Mouse (Mus musculus) CH12.LX (cell line): Measurements from ENCODE around the gene Ctnna3. TPM values are rescaled to one million over a fixed set of nuclear protein-coding genes. Genes with fewer than 3 reads are reported as not detected.
A peak's percentile ranks its signal among the peaks of the same experiment; 100 is the strongest.

Source experiments
- DNase-seq: peaks from one replicate; pipeline ENCODE4 v3.0.0-alpha.2; 2013; ENCODE audit errors: extremely low read depth
- H3K27ac ChIP-seq: 2 replicates; pipeline ENCODE4 v1.5.1; 2012; ENCODE audit warnings: low read depth, mild to moderate bottlenecking, control low read depth, moderate library complexity; ENCODE audit not compliant: insufficient read depth
- H3K27me3 ChIP-seq: replicated peaks from 2 replicates; pipeline ENCODE3; 2012; ENCODE audit warnings: inconsistent platforms
- H3K36me3 ChIP-seq, 2 experiments: replicated peaks in 1 of 2; 2 replicates each; pipeline versions ENCODE3 to v1.6.1; 2012; ENCODE audit warnings: inconsistent platforms in 1 of 2, low read length in 1 of 2, mild to moderate bottlenecking in 1 of 2, mixed read lengths in 1 of 2, moderate library complexity in 1 of 2; ENCODE audit not compliant: control insufficient read depth in 1 of 2, insufficient read depth in 1 of 2
- H3K4me1 ChIP-seq, 2 experiments: 2 replicates each; pipeline ENCODE4 v1.6.1; 2012; ENCODE audit warnings: inconsistent platforms in 1 of 2, moderate library complexity in 1 of 2; ENCODE audit not compliant: insufficient read depth in 2 of 2, control insufficient read depth in 1 of 2
- H3K4me2 ChIP-seq: 2 replicates; pipeline ENCODE4 v1.6.1; 2012; ENCODE audit warnings: low read depth, mild to moderate bottlenecking, control low read depth; ENCODE audit not compliant: poor library complexity, insufficient read depth, severe bottlenecking
- H3K4me3 ChIP-seq, 3 experiments: fragments of 150-350 bp in 1 of 3; sonication (generic) in 1 of 3; replicated peaks in 1 of 3; 2 replicates each; pipeline versions ENCODE3 to v1.5.1; 2011 to 2012; ENCODE audit warnings: low read depth in 2 of 3, low read length in 2 of 3, mild to moderate bottlenecking in 2 of 3, moderate library complexity in 2 of 3, control low read depth in 1 of 3, improper control_type of control experiment in 1 of 3, inconsistent platforms in 1 of 3, mixed read lengths in 1 of 3; ENCODE audit not compliant: poor library complexity in 1 of 3
- H3K79me2 ChIP-seq: replicated peaks from 2 replicates; pipeline ENCODE4 v1.6.1; 2012; ENCODE audit warnings: mild to moderate bottlenecking, moderate library complexity; ENCODE audit not compliant: control insufficient read depth, poor library complexity, insufficient read depth, severe bottlenecking; ENCODE audit errors: extremely low read depth
- H3K9ac ChIP-seq: 2 replicates; pipeline ENCODE4 v1.6.1; 2012; ENCODE audit warnings: low read depth, mild to moderate bottlenecking, control low read depth, moderate library complexity; ENCODE audit not compliant: insufficient read depth
- H3K9me3 ChIP-seq: replicated peaks from 2 replicates; pipeline ENCODE3; 2012; ENCODE audit warnings: low read length, inconsistent platforms, mixed read lengths
- CHD2 ChIP-seq: IDR thresholded peaks from 2 replicates; pipeline ENCODE4 v1.6.1; 2011; ENCODE audit warnings: low read length, improper control_type of control experiment
- CTCF ChIP-seq, 2 experiments: IDR thresholded peaks in 1 of 2; conservative IDR thresholded peaks in 1 of 2; 2 replicates each; pipeline ENCODE4 v1.5.1; 2011 to 2012; ENCODE audit warnings: low read depth in 2 of 2, low read length in 2 of 2, improper control_type of control experiment in 1 of 2, inconsistent platforms in 1 of 2, mild to moderate bottlenecking in 1 of 2, moderate library complexity in 1 of 2
- E2F4 ChIP-seq: IDR thresholded peaks from 2 replicates; pipeline ENCODE4 v1.6.1; 2011; ENCODE audit warnings: low read depth, low read length, improper control_type of control experiment; ENCODE audit not compliant: insufficient replicate concordance
- ELF1 ChIP-seq: IDR thresholded peaks from 2 replicates; pipeline ENCODE4 v1.6.1; 2014; ENCODE audit warnings: low read depth, mild to moderate bottlenecking, inconsistent platforms, low read length, improper control_type of control experiment
- GABPA ChIP-seq: IDR thresholded peaks from 2 replicates; pipeline ENCODE4 v1.6.1; 2012; ENCODE audit warnings: low read depth, low read length, improper control_type of control experiment, inconsistent platforms; ENCODE audit not compliant: insufficient replicate concordance
- IRF4 ChIP-seq: IDR thresholded peaks from 2 replicates; pipeline ENCODE4 v1.6.1; 2014; ENCODE audit warnings: low read depth, mild to moderate bottlenecking, inconsistent platforms, low read length, improper control_type of control experiment
- JUN ChIP-seq: IDR thresholded peaks from 2 replicates; pipeline ENCODE4 v1.6.1; 2011; ENCODE audit warnings: low read depth, mild to moderate bottlenecking, low read length, improper control_type of control experiment, moderate library complexity; ENCODE audit not compliant: insufficient read depth
- JUND ChIP-seq: conservative IDR thresholded peaks from 2 replicates; pipeline ENCODE4 v1.6.1; 2011; ENCODE audit warnings: low read depth, low read length, improper control_type of control experiment
- MAFK ChIP-seq: IDR thresholded peaks from 2 replicates; pipeline ENCODE4 v1.6.1; 2011; ENCODE audit warnings: low read length, improper control_type of control experiment; ENCODE audit not compliant: insufficient replicate concordance
- MAX ChIP-seq: IDR thresholded peaks from 2 replicates; pipeline ENCODE4 v1.6.1; 2011; ENCODE audit warnings: low read length, improper control_type of control experiment
- MEF2A ChIP-seq: IDR thresholded peaks from 2 replicates; pipeline ENCODE4 v1.6.1; 2014; ENCODE audit warnings: low read depth, mild to moderate bottlenecking, inconsistent platforms, low read length, improper control_type of control experiment, borderline replicate concordance
- NELFE ChIP-seq: IDR thresholded peaks from 2 replicates; pipeline ENCODE4 v1.6.1; 2011; ENCODE audit warnings: low read depth, low read length, improper control_type of control experiment
- PAX5 ChIP-seq: IDR thresholded peaks from 2 replicates; pipeline ENCODE4 v1.6.1; 2012; ENCODE audit warnings: low read length, inconsistent platforms, mixed read lengths
- POLR2A ChIP-seq: IDR thresholded peaks from 2 replicates; pipeline ENCODE4 v1.6.1; 2011; ENCODE audit warnings: low read depth, mild to moderate bottlenecking, improper control_type of control experiment, low read length
- RAD21 ChIP-seq: IDR thresholded peaks from 2 replicates; pipeline ENCODE4 v1.6.1; 2011; ENCODE audit warnings: low read depth, mild to moderate bottlenecking, low read length, improper control_type of control experiment, moderate library complexity
- SIN3A ChIP-seq: IDR thresholded peaks from 2 replicates; pipeline ENCODE4 v1.6.1; 2012; ENCODE audit warnings: low read length, improper control_type of control experiment, inconsistent platforms
- SMC3 ChIP-seq: IDR thresholded peaks from 2 replicates; pipeline ENCODE4 v1.6.1; 2011; ENCODE audit warnings: low read depth, low read length, improper control_type of control experiment
- TCF12 ChIP-seq: IDR thresholded peaks from 2 replicates; pipeline ENCODE4 v1.6.1; 2014; ENCODE audit warnings: low read depth, mild to moderate bottlenecking, inconsistent platforms, low read length, improper control_type of control experiment
- ZC3H11A ChIP-seq: IDR thresholded peaks from 2 replicates; pipeline ENCODE4 v1.6.1; 2012; ENCODE audit warnings: low read depth, mild to moderate bottlenecking, inconsistent platforms, low read length, improper control_type of control experiment
- ZKSCAN1 ChIP-seq: IDR thresholded peaks from 2 replicates; pipeline ENCODE4 v1.6.1; 2012; ENCODE audit warnings: low read depth, inconsistent platforms, low read length, improper control_type of control experiment, borderline replicate concordance
- ZNF384 ChIP-seq: IDR thresholded peaks from 2 replicates; pipeline ENCODE4 v1.6.1; 2012; ENCODE audit warnings: low read depth, low read length, improper control_type of control experiment, inconsistent platforms
- dilution Hi-C: fragments of 300-500 bp; cut with MboI; formaldehyde crosslinking; loops from 2 replicates; pipeline ENCODE4 v1.14.3; 2020; ENCODE audit warnings: low sequenced_read_pairs; ENCODE audit not compliant: extremely low pct_unique_long_range_greater_than_20kb, extremely low pct_ligation_motif_present
- in situ Hi-C: fragments of 300-500 bp; cut with MboI; formaldehyde crosslinking; loops from 3 replicates; pipeline ENCODE4 v1.14.3; 2019; ENCODE audit warnings: low sequenced_read_pairs, low pct_ligation_motif_present, low pct_unique_long_range_greater_than_20kb, mixed read lengths
- polyA plus RNA-seq: library from polyadenylated mRNA; unstranded; fragments of >175 nt; gene quantifications from 2 replicates; pipeline ENCODE4 v1.2.1, GENCODE M21; 2012; ENCODE audit warnings: low read depth; ENCODE audit not compliant: insufficient read length
- total RNA-seq, 2 experiments: library from RNA; depleted of rRNA; stranded (reverse); fragments of 300-350 nt in 1 of 2; fragments of >200 nt in 1 of 2; gene quantifications; 2 replicates each; pipeline ENCODE4 v1.2.3; 2012 to 2014

Ctnna3 gene
- total and polyA plus RNA-seq, 3 experiments = 0.09 TPM; not detected in 2

DNA sequence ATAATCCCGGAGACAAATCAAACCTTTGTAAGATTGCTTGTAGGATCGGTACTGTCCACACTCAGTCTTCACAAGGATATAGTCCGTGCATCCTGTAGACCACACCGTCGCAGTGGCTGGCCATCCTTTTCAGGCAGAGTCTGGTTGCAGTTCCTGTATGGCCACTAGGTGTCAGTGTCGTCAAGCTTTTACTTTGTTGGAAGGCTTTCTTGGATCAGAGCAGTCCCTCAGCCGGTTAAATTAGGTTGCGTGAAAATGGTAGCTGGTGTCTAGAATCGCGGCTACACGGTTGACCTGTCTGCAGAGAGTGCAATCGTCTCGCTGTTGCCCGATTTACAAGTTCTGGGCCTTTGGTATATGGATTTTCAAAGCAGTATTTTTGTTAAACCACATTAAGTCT, 152.7 kb downstream of the Ctnna3 start:
- no peaks in the 10 kb centered on the region; a peak in 1 of 4 replicates for H3K4me1 ChIP-seq
- peak; percentile 81 for DNase-seq
- no peaks in the 10 kb centered on the region for H3K79me2 ChIP-seq
- in situ Hi-C loops (loop anchor here (25.0 kb wide), 1 partner anchor 105 kb away; no protein-coding TSS in a partner anchor), dilution Hi-C loops (no loop called here)
- no peaks in the 10 kb centered on the region for H3K9me3 ChIP-seq
- H3K4me2 ChIP-seq = no peak overlapping the region
- H3K36me3 ChIP-seq = no peaks in the 10 kb centered on the region
- no peak overlapping the region for H3K4me3 ChIP-seq
- H3K27me3 ChIP-seq = no peaks in the 10 kb centered on the region
- TF ChIP-seq ZNF384 (no peak), NELFE (0 out of 2 replicates have a peak, but pooled peaks have one; percentile 29), ELF1 (no peak), ZKSCAN1 (no peak), TCF12 (no peak), SIN3A (no peak), JUN (no peak), MAFK (no peak), JUND (no peak), CHD2 (no peak), IRF4 (0 out of 2 replicates have a peak, but pooled peaks have one; percentile 15), SMC3 (peak; percentile 74), GABPA (no peak), POLR2A (no peak), RAD21 (peak; percentile 93), E2F4 (no peak), CTCF (conservative IDR thresholded peaks at IDR 0.05 in 1 of 2, IDR thresholded peaks at IDR 0.05 in 1 of 2; ENCODE audit: low read depth in 2 of 2, low read length in 2 of 2) (peak; percentile 87 to 93), MEF2A (no peak), ZC3H11A (peak; percentile 72), MAX (no peak)
- H3K27ac ChIP-seq = no peak overlapping the region
- H3K9ac ChIP-seq = no peak overlapping the region

DNA sequence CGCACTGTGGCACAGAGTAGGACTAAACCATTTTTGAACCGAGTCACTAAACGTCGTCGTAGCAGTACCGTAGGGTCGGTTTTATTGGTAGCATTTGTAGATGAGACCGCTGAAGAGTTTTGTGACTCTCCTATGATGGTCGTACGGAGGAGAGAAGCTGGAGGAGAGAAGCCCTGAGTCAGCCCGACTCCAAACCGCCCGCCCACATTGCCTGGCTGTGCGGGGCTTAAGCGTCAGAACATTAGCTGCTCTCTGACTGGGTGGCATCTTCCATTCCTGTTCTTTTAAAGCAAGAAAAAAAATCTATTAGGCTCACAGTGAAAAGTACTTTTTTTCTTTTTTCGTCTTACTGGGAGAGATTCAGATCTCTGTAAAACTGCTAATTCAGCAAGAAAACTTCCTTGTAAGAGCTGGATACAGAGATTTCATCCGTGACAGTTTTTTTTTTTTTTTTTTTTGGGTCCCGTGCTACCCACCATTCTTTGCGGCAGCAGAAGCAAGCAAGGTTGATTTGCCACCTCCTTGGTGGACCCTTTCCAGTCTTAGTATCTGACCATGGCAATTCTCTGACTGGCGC, 154.0 kb downstream of the Ctnna3 start:
- Histone ChIP-seq H3K4me2 (no peak overlapping the region), H3K4me1 (no peaks in the 10 kb centered on the region; a peak in 1 of 4 replicates), H3K9ac (no peak overlapping the region), H3K27me3 (no peaks in the 10 kb centered on the region), H3K27ac (no peak overlapping the region), H3K4me3 (no peak overlapping the region), H3K36me3 (no peaks in the 10 kb centered on the region)
- no peak for DNase-seq
- dilution Hi-C loops = no loop called here
- no peak for TF ChIP-seq PAX5
- 0 out of 2 replicates have a peak, but pooled peaks have one; percentile 54 for TF ChIP-seq MAFK
- TF ChIP-seq, all 38 proteins: peak for 1
- no peaks in the 10 kb centered on the region for H3K9me3 ChIP-seq
- no peaks in the 10 kb centered on the region for H3K79me2 ChIP-seq
- in situ Hi-C loops = loop anchor here (25.0 kb wide), 1 partner anchor 103 kb away; no protein-coding TSS in a partner anchor
